Mouse (Mus musculus) liver, postnatal 0 days (tissue): ENCODE results near the gene Eva1c.

Experiments used
- CTCF ChIP-seq: sonication (generic); IDR thresholded peaks from 2 replicates; pipeline ENCODE4 v1.5.1; 2016; ENCODE audit warnings: antibody characterized with exemption, low read depth
- EP300 ChIP-seq: IDR thresholded peaks from 2 replicates; pipeline ENCODE4 v1.6.1; 2016; ENCODE audit warnings: antibody characterized with exemption, low read depth, mild to moderate bottlenecking

GRCm38 (mm10) chr16:90897651-90898050, 71.1 kb downstream of the Eva1c start:
- TF ChIP-seq CTCF, result no peak
- no peak for TF ChIP-seq EP300
